Mouse (Mus musculus) ES-E14 (cell line): ENCODE measurements around the gene Ttyh2. TPM values are rescaled to one million over a fixed set of nuclear protein-coding genes. Genes with fewer than 3 reads are reported as not detected.

Source experiments
- DNase-seq: peaks from one replicate; pipeline ENCODE4 v3.0.0-alpha.2; 2013; ENCODE audit warnings: low read depth, low spot score
- H3K27ac ChIP-seq: 2 replicates; pipeline ENCODE4 v1.5.1; 2012; ENCODE audit warnings: low read depth, mild to moderate bottlenecking, low read length, moderate library complexity, mixed read lengths; ENCODE audit not compliant: poor library complexity, insufficient read depth, severe bottlenecking
- H3K36me3 ChIP-seq: 2 replicates; pipeline ENCODE4 v1.6.1; 2012; ENCODE audit warnings: mild to moderate bottlenecking, low read length, moderate library complexity, mixed read lengths; ENCODE audit not compliant: control insufficient read depth, poor library complexity, insufficient read depth, severe bottlenecking
- H3K4me1 ChIP-seq, 2 experiments: fragments of 150-350 bp in 1 of 2; sonication (generic) in 1 of 2; 2 replicates each; pipeline ENCODE4 v1.6.1; 2012; ENCODE audit warnings: low read length in 2 of 2, mild to moderate bottlenecking in 1 of 2, mixed read lengths in 1 of 2; ENCODE audit not compliant: control insufficient read depth in 2 of 2, insufficient read depth in 2 of 2, poor library complexity in 1 of 2
- H3K4me3 ChIP-seq, 2 experiments: fragments of 150-350 bp in 1 of 2; sonication (generic) in 1 of 2; 2 replicates each; pipeline ENCODE4 v1.5.1; 2012; ENCODE audit warnings: low read length in 2 of 2, low read depth in 1 of 2, mild to moderate bottlenecking in 1 of 2, mixed read lengths in 1 of 2; ENCODE audit not compliant: insufficient read depth in 1 of 2, poor library complexity in 1 of 2, severe bottlenecking in 1 of 2
- H3K9ac ChIP-seq: 2 replicates; pipeline ENCODE4 v1.6.1; 2012; ENCODE audit warnings: low read depth, mild to moderate bottlenecking, low read length, mixed read lengths; ENCODE audit not compliant: poor library complexity, insufficient read depth, severe bottlenecking
- H3K9me3 ChIP-seq: fragments of 150-350 bp; sonication (generic); 2 replicates; pipeline ENCODE4 v1.6.1; 2012; ENCODE audit warnings: low read depth, mild to moderate bottlenecking, low read length; ENCODE audit not compliant: control insufficient read depth, insufficient read depth
- CHD2 ChIP-seq: IDR thresholded peaks from 2 replicates; pipeline ENCODE4 v1.6.1; 2014; ENCODE audit warnings: mild to moderate bottlenecking, low read depth, low read length, inconsistent platforms
- HCFC1 ChIP-seq: IDR thresholded peaks from 2 replicates; pipeline ENCODE4 v1.6.1; 2012; ENCODE audit warnings: low read length, inconsistent platforms, borderline replicate concordance; ENCODE audit not compliant: insufficient read depth
- MAFK ChIP-seq: IDR thresholded peaks from 2 replicates; pipeline ENCODE4 v1.6.1; 2014; ENCODE audit warnings: mild to moderate bottlenecking, low read depth, low read length, inconsistent platforms; ENCODE audit not compliant: insufficient read depth
- ZC3H11A ChIP-seq: IDR thresholded peaks from 2 replicates; pipeline ENCODE4 v1.6.1; 2012; ENCODE audit warnings: low read depth, mild to moderate bottlenecking, inconsistent platforms, low read length, borderline replicate concordance
- ZNF384 ChIP-seq: IDR thresholded peaks from 2 replicates; pipeline ENCODE4 v1.6.1; 2012; ENCODE audit warnings: low read depth, low read length, inconsistent platforms
- in situ Hi-C, 2 experiments: fragments of 600-800 bp; cut with MboI; formaldehyde crosslinking; loops; one replicate each; pipeline ENCODE4 v1.15.1; 2025; ENCODE audit warnings: low sequenced_read_pairs in 2 of 2, inconsistent platforms in 1 of 2; ENCODE audit not compliant: unreplicated experiment in 2 of 2
- total RNA-seq: library from RNA; depleted of rRNA; stranded (reverse); fragments of 300-350 nt; gene quantifications from 2 replicates; pipeline ENCODE4 v1.2.3, GENCODE M21; 2012

The Ttyh2 gene
- total RNA-seq, 1 experiment = 16.7 TPM

DNA sequence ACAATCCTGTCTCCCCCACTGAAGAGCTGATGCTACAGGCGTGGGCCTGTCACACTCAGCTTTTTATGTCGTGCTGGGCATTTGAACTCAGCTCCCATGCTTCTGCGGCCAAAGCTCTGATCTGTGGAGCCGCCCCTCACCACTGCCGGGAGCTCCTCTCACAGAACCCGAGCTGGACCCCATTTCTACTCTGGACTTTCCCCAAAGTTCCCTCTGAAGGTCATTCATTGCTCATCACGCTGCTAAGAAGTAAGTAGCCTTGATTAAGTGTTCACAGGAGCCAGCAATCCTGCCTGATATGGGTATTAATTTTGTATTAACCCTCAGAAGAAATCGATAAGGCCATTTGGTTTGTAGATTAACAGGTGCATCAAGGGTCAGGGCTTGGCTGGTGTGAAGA is 47.2 kb downstream of the Ttyh2 start:
- no peaks in the 10 kb centered on the region for H3K36me3 ChIP-seq
- H3K9ac ChIP-seq = no peak overlapping the region
- in situ Hi-C loops = no loop called here
- DNase-seq = no peak
- TF ChIP-seq HCFC1 (no peak), ZNF384 (no peak), ZC3H11A (no peak), CHD2 (no peak), MAFK (no peak)
- H3K27ac ChIP-seq = no peak overlapping the region
- H3K4me1 ChIP-seq = peaks cover 2 to 6% of the 10 kb centered on the region in 2 experiments; a peak in 2 of 4 replicates
- no peaks in the 10 kb centered on the region for H3K9me3 ChIP-seq
- no peak overlapping the region for H3K4me3 ChIP-seq

DNA sequence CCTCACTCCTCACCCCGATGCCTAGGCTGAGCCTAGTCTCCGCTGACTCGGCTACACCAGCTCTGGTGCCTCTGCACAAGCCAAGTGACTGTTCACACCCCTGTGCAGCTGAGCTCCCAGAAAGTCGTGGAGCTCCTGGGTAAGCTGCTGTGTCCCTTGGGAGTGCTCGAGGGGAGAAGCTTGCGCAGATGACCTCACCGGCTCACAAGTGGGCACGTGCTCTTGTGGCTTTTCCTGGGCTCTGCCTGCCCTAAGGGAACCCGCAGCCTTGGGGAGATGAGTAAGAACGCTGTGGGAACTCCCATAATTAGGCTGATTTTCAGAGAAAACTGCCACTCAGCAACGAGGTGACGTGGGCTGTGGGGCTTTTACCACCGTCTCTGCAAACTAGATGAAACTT is 47.8 kb downstream of the Ttyh2 start:
- Histone ChIP-seq H3K4me3 (no peak overlapping the region), H3K9ac (no peak overlapping the region), H3K36me3 (no peaks in the 10 kb centered on the region), H3K4me1 (peaks cover 2 to 6% of the 10 kb centered on the region in 2 experiments; a peak in 2 of 4 replicates), H3K27ac (no peak overlapping the region), H3K9me3 (no peaks in the 10 kb centered on the region)
- no peak for DNase-seq
- TF ChIP-seq MAFK (no peak), ZC3H11A (no peak), HCFC1 (no peak), CHD2 (no peak), ZNF384 (no peak)
- in situ Hi-C loops = no loop called here

- H3K36me3 ChIP-seq = no peaks in the 10 kb centered on the region
- in situ Hi-C loops = loop anchor here in 1 of 2 experiments (25.0 kb wide), 1 partner anchor 187 kb away; no protein-coding TSS in a partner anchor
- H3K9ac ChIP-seq = no peak overlapping the region
- H3K4me3 ChIP-seq = no peak overlapping the region
- no peak for DNase-seq
- peaks cover 9 to 20% of the 10 kb centered on the region in 2 experiments; a peak in 3 of 4 replicates for H3K4me1 ChIP-seq
- TF ChIP-seq HCFC1 (no peak), ZNF384 (no peak), CHD2 (no peak), MAFK (no peak), ZC3H11A (no peak)
- H3K27ac ChIP-seq = no peak overlapping the region
- no peaks in the 10 kb centered on the region for H3K9me3 ChIP-seq
Observed at GRCm38 (mm10) chr11:114724787-114725590, 49.8 kb downstream of the Ttyh2 start.

- H3K27ac ChIP-seq = no peak within 1 kb of the TSS
- DNase-seq = peak; percentile 70
- in situ Hi-C loops = loop anchor here in 1 of 2 experiments (25.0 kb wide), 1 partner anchor 185 kb away; no protein-coding TSS in a partner anchor
- H3K36me3 ChIP-seq = no peaks in the 10 kb centered on the region
- TF ChIP-seq ZC3H11A (no peak), HCFC1 (no peak)
- no peak within 1 kb of the TSS; the same call in 1 of the 2 replicates for H3K9ac ChIP-seq
- H3K9me3 ChIP-seq = no peaks in the 10 kb centered on the region
- H3K4me1 ChIP-seq = peaks cover 11 to 20% of the 10 kb centered on the region in 2 experiments; a peak in 3 of 4 replicates
- peak within 1 kb of the TSS in 1 of 2 experiments; percentile 34; a peak in 1 of 4 replicates for H3K4me3 ChIP-seq
Observed at GRCm38 (mm10) chr11:114726965-114727825, 52.0 kb downstream of the Ttyh2 start, which contains the start of gene Dnaic2. TSS of gene Dnaic2 (plus strand) at chr11:114727408.
